Comparison of ENCODE assay signal across 8 mouse cellular contexts in genomic region chr2:128211022-128211880, GRCm38 (mm10).
DNase-seq lines count a peak whose midpoint lies in the region; ATAC-seq and TF ChIP-seq lines count a peak whose summit lies in the region.

No protein-coding gene starts in this region.

- no peaks in the 10 kb centered on the region for H3K36me3 ChIP-seq in kidney, adult 2 months (ENCODE audit: control insufficient read depth, insufficient read depth, low read length)
- H3K36me3 ChIP-seq in limb, embryonic 15.5 days = no peaks in the 10 kb centered on the region
- H3K36me3 ChIP-seq in neural tube, embryonic 13.5 days = no peaks in the 10 kb centered on the region

- H3K4me2 ChIP-seq in limb, embryonic 15.5 days = peak overlapping the region; percentile 31; the same call in 1 of the 2 replicates
- H3K4me2 ChIP-seq in neural tube, embryonic 13.5 days = peak overlapping the region; percentile 26

- H3K27ac ChIP-seq in kidney, adult 2 months (ENCODE audit: insufficient read depth, low read depth, low read length) = no peak overlapping the region
- H3K27ac ChIP-seq in limb, embryonic 15.5 days = no peak overlapping the region
- H3K27ac ChIP-seq in neural tube, embryonic 13.5 days (replicated peaks) = no peak overlapping the region

- no peak for TF ChIP-seq POLR2A in kidney, adult 2 months (IDR thresholded peaks at IDR 0.05; ENCODE audit: low read depth, low read length)

- ATAC-seq in granulocyte monocyte progenitor cell, adult 5-6 weeks (replicated peaks; ENCODE audit: poor library complexity, severe bottlenecking) = peak; percentile 73
- ATAC-seq in limb, embryonic 15.5 days (ENCODE audit: insufficient number of reproducible peaks, low FRiP score, low TSS enrichment, low read depth) = no peak
- peak; percentile 67 for ATAC-seq in neural tube, embryonic 13.5 days (ENCODE audit: low read depth)

- H3K9me3 ChIP-seq in limb, embryonic 15.5 days = no peaks in the 10 kb centered on the region
- H3K9me3 ChIP-seq in neural tube, embryonic 13.5 days = no peaks in the 10 kb centered on the region

- no peaks in the 10 kb centered on the region for H3K27me3 ChIP-seq in kidney, adult 2 months (replicated peaks; ENCODE audit: control insufficient read depth, insufficient read depth, low read length)
- no peaks in the 10 kb centered on the region; the same call in 1 of the 2 replicates for H3K27me3 ChIP-seq in limb, embryonic 15.5 days
- no peaks in the 10 kb centered on the region for H3K27me3 ChIP-seq in neural tube, embryonic 13.5 days

- peak; percentile 45 for DNase-seq in kidney, adult 2 months
- no peak for DNase-seq in kidney, adult 18-20 months
- no peak for DNase-seq in thymus, adult 18-20 months
- DNase-seq in c-Kit-positive CD71-positive TER-119-positive erythroid progenitor cells, embryonic 14.5 days (ENCODE audit: low spot score) = no peak
- no peak for DNase-seq in layer of hippocampus, postnatal 25 days (ENCODE audit: extremely low spot score in 1 of 2, low spot score in 1 of 2)

- TF ChIP-seq CTCF in kidney, adult 2 months (conservative IDR thresholded peaks at IDR 0.05; ENCODE audit: insufficient read depth, insufficient read length, low read depth, low read length) = no peak

- whole genome bisulfite sequencing in kidney, adult 2 months = 38% methylated on average over 19 of the region's 19 CpGs
- 19% methylated on average over 19 of the region's 19 CpGs for WGBS in limb, embryonic 15.5 days
- WGBS in neural tube, embryonic 13.5 days = 18% methylated on average over 19 of the region's 19 CpGs

- no peak overlapping the region for H3K9ac ChIP-seq in limb, embryonic 15.5 days
- H3K9ac ChIP-seq in neural tube, embryonic 13.5 days = 0 out of 2 replicates have a peak overlapping the region, but pooled peaks have one; percentile 31

- peaks cover 20% of the 10 kb centered on the region for H3K4me1 ChIP-seq in kidney, adult 2 months (ENCODE audit: control insufficient read depth, insufficient read depth, low read length)
- peaks cover 19% of the 10 kb centered on the region for H3K4me1 ChIP-seq in limb, embryonic 15.5 days
- H3K4me1 ChIP-seq in neural tube, embryonic 13.5 days (replicated peaks) = peaks cover 23% of the 10 kb centered on the region

- H3K4me3 ChIP-seq in kidney, adult 2 months (ENCODE audit: insufficient read depth, low read depth, low read length) = no peak overlapping the region
- no peak overlapping the region for H3K4me3 ChIP-seq in limb, embryonic 15.5 days
- H3K4me3 ChIP-seq in neural tube, embryonic 13.5 days = no peak overlapping the region
